Mouse (Mus musculus): ENCODE measurements around the gene Rbms3.

Rbms3 gene

DNA sequence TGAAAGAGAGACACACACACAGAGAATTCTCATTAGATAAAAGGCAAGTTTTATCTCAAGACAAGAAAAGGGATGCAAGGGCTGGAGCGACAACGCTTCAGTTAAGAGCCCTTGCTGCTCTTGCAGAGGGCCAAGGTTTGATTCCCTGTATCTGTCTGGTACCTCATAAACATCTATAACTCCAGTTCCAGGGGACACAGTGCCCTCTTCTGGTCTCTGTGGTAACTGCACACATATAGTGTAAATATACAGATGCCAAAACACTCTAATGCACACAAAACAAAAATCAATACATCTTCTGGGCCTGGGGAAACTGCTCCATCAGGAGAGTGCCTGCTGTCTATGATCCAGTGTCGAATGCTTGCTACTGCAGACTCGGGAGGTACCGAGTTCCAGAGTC, 145.3 kb downstream of the Rbms3 start:
- DNase-seq (ENCODE audit: low read depth): no peak

DNA sequence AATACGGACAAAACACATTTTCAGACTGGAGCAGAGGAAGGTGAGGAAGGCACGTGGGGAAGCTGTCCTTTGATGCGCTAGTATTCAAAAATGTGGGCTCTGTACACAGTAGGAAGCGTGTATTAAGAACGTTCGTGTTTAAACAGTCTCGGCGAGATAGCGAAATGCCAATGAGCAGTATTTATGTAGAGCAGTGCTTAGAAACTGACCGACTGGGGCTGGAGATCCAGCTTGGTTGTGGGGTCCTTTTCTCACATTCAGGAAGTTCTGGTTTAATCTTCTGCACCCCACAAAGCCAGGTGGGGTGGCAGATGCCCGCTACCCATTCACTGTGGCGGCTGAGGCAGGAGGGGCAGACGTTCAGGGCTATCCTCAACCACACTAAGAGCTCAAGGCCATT, 153.0 kb downstream of the Rbms3 start:
- DNase-seq (ENCODE audit: low read depth): no peak

DNA sequence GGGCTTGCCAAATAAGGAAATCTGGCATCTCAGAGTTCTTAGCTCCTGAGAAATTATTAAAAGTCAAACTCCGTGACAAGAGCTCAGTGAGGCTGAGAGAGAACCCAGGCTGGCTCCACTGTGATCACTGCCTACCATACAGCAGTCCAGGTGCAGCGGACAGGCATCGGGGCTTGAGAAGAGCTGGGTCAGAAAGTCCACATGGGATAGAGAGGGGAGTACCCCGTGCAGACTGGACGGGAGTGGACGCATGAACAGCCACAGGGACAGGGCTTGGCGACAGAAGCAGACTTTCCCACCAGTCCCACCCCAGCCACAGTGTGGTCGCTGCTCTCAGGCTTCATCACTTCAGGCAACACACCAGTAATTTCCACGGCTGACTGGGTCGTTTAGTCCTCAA, 176.9 kb downstream of the Rbms3 start:
- no peak for DNase-seq (ENCODE audit: low read depth)

DNA sequence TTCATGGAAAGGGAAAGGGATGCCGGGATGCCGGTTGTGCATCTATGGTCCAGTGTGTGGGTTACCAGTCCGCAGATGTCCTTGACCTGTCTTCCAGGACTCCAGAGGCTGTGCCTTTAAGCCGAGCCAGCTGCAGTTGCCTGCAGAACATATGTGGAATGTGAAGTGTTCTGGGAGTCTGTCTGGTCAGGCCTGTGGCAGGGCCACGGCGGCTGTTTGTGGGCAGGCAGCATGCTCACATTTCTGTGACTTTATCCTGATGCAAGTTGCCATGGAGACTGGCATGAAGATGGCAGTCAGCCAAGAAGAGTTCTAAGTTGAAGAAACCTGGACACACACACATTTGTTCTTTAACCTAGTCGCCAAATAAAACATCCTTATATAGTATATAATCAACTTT, 187.1 kb downstream of the Rbms3 start:
- no peak for DNase-seq (ENCODE audit: low read depth)

DNA sequence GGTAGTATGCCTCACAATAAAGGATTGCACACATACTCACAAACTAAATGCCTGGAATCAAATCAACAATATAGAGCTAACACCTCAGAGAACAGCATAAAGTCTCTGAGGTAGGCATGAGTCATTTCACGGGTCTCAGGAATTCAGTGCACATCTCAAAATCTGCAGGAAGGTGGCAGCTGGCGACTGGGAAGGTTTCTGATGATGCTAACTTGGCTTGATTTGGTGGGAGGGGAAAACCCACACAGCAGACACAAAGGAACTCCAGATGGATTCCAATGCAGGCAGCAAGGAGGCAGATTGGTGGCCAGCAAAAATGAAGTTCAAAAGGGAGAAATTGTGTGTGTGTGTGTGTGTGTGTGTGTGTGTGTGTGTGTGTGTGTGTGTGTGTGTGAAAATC, 193.9 kb downstream of the Rbms3 start:
- DNase-seq (ENCODE audit: low read depth): no peak

DNA sequence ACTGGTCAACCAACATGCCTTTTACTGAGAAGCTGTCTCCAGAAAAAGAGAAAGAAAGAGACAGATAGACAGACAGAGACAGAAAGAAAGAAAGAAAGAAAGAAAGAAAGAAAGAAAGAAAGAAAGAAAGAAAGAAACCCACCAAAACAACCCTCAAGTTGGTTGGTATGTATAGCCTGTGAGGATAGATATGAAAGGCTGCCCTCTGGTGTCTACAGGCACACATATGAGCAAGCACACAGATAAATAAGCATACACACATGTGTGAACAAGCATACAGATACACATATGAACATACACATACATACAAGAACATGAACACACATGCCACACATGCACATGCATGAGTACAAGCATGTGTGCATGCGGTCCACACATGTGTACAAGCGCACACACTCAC, 199.0 kb downstream of the Rbms3 start:
- DNase-seq (ENCODE audit: low read depth): no peak

DNA sequence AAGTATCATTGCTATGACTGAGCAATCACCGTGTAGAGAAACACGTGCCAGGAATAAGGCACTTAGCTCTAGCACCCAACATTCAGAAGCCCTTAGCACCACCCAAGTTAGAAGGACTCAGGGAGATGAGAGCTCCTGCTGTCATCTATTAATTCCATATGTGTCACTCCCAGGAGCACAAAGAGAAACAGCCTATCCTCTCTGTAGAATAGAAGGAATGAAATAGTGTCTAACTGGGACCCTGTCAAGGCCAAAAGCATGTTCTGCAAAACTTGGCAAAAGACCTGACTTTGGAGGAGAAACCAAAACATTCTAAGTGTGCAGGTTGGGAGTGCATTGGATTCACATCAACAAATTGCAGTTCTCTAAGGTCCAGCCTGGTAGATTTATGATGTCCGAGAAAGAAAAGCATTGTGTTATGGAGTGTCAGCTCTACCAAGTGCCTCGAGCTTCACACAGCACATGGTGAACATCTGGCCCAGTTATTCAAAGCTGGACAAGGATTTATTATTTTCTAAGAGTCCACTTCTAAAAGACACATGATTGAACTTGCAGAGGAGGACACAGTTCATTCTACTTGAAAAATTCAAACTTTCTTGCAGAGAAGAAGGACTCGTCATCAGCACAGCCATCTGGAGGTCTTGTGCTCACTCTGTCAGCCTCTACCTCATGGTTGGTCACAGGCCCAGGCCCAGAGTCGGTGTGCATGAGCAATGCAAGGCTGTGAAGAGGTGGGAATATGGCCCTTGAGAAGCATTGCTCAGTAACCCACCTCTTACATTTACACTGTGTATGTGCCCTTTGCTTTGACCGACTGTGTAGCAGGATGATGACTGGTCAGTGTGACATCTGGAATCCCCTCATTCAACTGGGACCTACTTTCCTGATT, 200.3 kb downstream of the Rbms3 start:
- DNase-seq (ENCODE audit: low read depth): no peak

DNA sequence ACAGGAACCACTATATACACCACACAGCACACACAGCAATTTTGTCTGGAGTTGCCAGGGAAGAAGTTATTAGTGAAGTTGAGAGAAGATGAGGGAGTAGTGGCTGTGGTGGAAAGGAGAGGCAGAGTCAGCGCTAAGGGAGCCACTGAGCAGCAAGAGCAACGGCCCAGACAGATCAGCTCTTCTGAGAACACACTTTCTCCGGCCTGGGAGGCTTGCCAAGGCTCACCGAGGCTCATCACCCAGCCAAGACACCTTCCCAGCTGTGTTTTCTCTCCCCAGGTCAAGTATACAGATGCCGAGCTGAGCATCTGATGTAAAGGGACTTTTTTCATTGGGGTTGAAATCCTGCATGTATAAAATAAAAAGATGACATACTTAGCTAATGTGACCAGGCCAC, 206.5 kb downstream of the Rbms3 start:
- no peak for DNase-seq (ENCODE audit: low read depth)

DNA sequence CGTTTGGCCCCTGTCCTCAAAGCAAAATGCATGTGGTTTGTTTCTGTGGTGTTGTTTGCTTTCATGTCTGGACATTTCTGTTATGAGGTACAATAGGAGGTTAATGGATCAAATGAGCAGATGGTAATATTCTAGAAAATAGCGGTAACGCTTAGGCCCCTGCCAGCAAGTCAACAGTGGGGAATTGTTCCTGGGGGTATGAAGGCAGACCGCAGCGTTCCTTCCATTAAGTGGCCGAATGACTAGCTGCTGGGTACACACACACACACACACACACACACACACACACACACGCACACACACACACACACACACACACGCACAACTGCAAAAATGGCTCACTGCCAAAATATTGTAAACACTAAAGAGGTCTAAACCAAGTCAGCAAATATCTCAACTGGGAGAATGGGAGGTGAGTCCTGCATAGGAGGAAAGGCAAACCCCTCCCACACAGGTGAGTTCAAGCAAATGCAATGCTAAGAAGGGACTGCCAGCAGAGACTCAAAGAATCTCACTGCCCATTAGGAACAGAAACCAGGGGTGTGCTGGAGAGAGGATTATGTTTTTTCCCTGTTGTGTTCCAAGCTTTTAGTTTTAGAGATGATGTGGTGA, 209.7 kb downstream of the Rbms3 start:
- no peak for DNase-seq (ENCODE audit: low read depth)

DNA sequence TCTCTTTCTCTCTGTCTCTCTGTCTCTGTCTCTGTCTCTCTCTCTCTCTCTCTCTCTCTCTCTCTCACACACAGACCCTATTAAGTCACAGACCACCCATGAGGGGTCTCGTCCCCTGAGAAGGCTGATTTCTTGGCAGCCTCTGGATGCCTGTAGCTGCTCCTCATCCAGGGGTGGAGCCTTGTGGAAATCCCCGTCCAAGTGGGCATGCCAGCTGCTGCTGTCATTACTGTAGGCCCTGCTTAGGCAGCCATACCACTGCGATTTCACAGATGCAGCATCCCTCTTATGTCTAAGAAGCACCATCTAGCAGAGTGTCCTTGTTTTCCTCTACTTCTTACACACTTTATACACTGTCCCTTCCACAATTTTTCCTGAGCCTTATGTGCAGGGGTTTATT, 216.5 kb downstream of the Rbms3 start:
- DNase-seq (ENCODE audit: low read depth): no peak

DNA sequence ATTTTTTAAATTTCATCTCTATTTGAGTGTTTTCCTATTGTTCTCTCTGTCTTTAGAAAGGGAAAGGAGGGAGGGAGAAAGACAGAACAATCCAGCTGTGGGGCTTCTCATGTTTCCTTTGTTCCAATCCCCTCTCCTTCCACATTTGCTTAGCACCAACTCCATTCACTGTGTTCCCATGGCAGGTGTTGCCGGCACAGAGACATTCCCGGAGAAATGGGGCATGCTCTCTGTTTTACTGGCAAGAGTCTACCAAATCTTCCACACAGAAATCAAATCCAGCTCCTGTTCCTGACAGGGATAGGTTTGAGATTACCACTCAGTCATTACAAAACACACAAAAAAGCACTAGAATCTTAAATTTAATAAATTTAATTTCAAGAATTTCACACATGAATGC, 217.1 kb downstream of the Rbms3 start:
- DNase-seq (ENCODE audit: low read depth): no peak

DNA sequence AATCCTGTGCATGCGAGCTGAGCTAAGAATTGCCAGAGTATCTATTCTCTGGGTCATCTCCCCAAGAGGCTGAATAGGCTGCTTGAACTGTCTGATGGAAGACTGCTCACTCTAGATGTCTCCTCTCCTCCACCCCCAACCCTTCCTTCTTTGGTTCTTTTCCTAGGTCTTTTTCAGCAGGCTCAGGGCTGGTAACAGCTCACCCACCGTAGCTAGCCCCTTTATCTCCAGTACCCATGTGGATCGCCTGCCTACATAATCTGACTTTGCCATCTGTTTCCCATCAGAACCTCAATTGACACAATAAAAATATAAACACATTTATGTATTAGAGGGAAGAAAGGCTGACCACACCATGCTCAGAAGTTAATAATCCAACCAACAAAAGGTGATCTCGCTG, 225.1 kb downstream of the Rbms3 start:
- DNase-seq (ENCODE audit: low read depth): no peak

DNA sequence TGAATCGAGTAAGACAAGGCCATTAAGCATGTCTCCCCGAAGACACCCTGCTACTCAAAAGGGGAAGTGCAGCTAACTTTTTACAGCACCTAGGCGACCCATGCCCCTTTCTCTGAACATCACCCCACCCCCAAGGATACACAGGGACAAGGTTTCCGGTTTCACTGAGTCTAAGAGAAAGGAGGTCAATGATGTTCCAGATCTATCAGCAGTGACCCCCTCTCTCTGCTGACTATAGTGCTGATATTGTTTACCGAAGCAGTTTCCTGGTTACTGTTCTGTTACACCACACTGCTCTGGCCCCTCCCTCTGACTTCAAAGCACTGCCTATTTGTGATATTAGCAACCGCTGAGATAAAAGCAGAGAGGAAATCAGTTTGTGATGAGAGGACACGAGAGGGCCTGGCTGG, 229.4 kb downstream of the Rbms3 start:
- peak; percentile 4 for DNase-seq (ENCODE audit: low read depth)

DNA sequence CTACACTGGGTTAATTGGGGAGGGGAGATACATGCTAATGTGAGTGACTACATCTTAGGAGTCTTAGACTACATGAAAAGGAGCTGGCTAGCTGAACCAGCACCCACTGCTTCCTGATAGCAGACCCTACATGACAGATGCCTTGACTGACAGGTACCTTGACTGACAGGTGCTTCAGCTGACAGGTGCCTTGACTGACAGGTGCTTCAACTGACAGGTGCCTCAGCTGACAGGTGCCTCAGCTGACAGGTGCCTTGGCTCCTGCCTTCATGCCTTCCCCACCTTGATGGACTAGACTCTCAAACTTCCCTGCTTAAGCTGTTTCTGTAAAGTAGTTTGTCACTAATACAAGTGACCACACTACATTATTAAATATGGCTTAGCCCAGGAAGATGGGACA, 232.6 kb downstream of the Rbms3 start:
- DNase-seq (ENCODE audit: low read depth): no peak

DNA sequence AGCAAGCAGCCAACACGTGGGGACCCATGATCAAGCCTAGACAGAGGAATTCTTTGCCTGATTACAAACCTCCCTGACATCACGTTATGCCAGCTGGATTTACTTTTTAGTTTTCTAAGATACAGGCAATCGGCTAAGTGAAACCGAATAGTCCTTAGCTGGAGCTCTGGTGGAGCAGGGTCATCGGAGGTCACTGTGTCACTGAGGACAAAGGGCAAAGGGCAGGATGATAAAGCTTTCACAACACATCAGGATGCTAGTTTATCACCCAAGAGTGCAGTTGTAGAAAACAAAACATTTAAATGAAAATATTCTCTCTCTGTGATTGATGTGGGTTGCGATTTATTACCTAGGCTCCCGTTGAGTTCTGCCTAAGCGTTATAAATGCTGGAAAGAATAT, 233.1 kb downstream of the Rbms3 start:
- no peak for DNase-seq (ENCODE audit: low read depth)

DNA sequence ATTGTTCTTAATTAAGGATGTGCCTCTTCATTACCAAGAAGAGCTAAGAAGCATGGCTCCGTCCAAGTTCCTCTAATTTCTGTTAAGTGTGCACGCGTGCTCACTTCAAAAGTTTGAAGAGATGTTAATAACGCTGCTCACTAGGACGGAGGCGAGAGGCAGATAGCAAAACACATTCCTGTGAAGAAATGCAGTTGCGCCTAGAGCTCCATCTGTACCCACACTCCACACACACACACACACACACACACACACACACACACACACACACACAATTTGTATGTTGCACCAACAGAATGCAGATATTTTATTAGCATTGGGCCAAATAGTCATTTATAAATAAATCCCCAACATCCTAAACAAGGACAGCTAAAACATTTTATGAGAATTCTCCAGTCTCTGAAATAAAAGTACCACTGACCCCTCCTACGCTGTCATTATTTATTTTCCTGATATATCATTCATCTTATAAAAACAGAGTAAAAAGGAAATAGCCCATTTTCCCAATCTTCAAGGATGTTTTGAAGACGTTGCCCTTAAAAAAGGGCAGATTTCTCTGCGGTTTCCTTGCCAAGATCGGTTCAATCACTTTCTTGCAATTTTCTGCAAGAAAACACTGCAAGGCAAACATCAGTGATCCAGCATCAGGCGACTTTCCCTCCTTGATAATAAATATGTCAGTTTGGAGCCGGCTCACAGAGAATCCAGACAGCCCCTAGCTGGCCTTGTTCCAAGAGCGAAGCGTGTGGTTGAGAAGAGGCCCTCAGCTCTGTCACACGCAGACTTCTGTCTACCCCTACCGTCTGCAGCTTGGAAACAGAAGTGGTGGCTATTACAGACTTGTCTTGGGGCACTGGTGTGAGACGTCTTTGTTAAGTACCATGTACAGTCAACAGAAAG, 235.8 kb downstream of the Rbms3 start:
- DNase-seq (ENCODE audit: low read depth): no peak

DNA sequence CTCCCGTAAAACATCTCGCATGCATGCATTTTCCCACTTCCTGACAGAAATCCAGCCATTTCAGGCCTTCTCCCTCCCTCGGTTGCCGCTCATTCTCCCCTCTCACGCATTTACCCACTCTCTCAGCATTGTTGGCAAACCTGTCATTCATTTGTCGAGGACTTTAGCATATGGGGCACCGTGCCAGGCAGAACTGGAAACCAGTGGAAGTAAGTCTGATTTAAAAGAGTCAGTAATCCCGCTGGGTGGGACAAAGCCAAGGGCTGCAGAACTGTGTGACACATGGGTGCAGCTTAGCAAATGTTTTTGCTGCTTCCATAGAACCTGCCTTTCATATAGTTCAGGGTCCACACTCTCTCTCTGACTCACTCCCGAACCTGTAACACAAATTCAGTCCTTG, 241.7 kb downstream of the Rbms3 start:
- no peak for DNase-seq (ENCODE audit: low read depth)

DNA sequence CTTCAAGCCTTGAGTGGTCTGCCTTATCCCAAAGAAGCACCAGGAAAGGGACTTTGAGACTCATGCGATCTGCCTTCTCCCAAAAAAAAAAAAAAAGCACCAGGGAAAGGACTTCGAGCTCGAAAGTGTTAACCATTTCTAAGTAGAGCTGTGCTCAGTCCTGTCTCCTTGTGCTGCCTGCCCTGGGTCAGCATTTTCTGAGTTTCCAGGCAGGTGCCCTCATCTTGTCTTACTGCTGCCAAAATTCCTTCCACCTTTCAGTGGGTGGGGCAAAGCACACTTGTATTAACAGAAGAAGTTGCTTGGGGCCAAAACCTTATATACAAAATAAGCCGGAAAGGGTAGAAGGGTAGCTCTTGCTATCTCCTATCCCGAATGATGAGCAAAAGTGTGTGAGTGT, 248.8 kb downstream of the Rbms3 start:
- DNase-seq (ENCODE audit: low read depth): no peak

DNA sequence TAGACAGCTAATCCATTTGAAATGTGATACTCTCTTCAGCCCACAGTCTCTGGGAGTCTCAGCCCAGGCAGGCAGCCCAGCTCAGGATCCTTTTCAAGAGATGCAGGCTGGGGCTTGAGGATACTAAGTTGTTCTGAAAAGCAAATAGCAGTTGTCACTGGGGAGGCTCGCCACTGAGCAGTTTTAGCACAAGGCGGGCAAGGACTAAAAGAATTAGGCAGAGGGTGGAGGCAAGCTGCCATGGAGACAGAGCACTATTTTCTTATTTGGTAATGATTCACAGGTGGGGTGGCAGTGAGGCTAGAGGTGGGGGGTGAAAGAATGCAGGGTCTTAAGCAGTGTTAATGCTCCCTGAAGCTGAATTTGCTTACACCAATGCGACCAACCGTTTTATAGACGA, 249.6 kb downstream of the Rbms3 start:
- no peak for DNase-seq (ENCODE audit: low read depth)

DNA sequence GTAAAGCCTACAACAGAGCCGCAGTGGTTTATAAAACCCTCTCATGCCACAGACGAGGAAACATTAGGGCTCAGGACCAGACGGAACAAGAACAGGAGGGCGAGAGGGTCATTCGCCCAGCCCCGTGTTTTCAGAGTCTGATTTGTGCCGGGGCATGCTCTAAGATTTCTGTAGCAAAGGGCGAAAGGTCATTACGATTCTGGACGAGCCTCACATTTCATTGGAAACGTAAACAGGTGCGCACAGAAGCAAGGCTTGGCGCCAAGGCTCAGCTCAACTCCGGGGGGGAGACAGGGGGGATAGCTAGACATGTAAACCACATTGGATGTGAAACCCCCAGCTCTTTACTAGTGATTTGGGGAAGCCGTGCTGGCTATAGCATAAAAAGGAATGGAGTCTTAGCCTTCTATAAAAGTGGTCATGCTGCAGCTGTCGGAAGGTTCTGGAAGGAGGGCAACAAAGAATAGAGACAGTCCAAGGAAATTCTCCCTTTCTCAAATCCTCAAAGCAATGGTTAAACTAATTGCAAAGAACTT, 250.2 kb downstream of the Rbms3 start:
- DNase-seq (ENCODE audit: low read depth): no peak

DNA sequence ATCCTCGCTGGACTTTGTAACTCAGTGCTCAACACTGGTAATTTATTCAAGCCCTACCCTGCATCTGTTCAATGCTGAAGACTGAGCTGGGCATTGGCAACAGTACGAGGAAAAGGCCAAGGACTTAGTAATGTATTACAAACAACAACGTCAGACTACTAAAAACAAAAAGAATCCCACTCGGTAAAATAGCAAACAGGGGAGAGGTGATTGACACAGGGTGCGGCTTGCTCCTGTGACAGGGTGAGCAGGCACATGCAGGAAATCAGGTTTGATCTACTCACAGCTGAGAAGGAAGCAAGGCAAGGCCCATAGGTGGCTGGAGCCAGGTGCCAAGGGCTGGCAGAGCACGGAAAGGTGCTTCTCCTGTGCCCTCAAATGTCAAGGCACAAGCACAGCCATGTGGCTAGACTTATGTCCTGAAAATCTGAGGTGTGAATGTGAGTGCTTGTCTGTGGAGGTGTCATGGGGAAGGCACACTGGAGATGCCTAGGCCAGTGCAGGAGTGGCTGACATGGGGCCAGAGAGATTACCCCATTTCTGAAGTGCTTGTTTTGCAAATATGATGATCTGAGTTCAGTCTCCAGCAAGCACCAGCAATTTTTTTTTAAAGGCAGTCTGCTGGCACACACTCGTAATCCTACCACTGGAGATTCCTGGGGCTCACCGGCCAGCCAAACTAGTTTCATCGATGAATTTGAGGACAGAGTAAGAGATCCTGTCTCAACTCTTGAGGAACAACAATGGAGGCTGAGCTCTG, 251.4 kb downstream of the Rbms3 start:
- no peak for DNase-seq (ENCODE audit: low read depth)

DNA sequence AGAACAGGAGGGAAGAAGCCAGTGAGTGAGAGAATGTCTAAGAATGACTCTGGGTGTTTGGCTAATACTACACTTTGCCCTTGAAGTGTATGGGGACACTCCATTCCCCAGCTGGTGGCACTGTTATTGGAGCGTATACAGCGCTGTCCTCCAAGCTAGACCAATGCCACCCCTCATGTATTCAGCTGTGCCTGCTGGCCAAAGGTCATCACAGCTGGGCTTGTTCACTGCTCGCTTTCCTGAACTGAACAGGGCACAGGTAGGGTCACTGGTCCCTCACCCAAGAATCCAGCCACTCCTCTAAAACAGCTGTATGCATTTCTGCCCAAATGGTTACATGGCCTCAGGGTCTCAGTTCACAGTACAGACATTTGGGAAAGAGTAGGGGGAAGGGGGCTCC, 253.9 kb downstream of the Rbms3 start:
- DNase-seq (ENCODE audit: low read depth): no peak
